Mouse (Mus musculus) ES-E14 (cell line): ENCODE measurements around the gene Agap3. TPM values are rescaled to one million over a fixed set of nuclear protein-coding genes. Genes with fewer than 3 reads are reported as not detected.

Experiments used
- DNase-seq: peaks from one replicate; pipeline ENCODE4 v3.0.0-alpha.2; 2013; ENCODE audit warnings: low read depth, low spot score
- H3K27ac ChIP-seq: 2 replicates; pipeline ENCODE4 v1.5.1; 2012; ENCODE audit warnings: low read depth, mild to moderate bottlenecking, low read length, moderate library complexity, mixed read lengths; ENCODE audit not compliant: poor library complexity, insufficient read depth, severe bottlenecking
- H3K36me3 ChIP-seq: 2 replicates; pipeline ENCODE4 v1.6.1; 2012; ENCODE audit warnings: mild to moderate bottlenecking, low read length, moderate library complexity, mixed read lengths; ENCODE audit not compliant: control insufficient read depth, poor library complexity, insufficient read depth, severe bottlenecking
- H3K4me1 ChIP-seq, 2 experiments: fragments of 150-350 bp in 1 of 2; sonication (generic) in 1 of 2; 2 replicates each; pipeline ENCODE4 v1.6.1; 2012; ENCODE audit warnings: low read length in 2 of 2, mild to moderate bottlenecking in 1 of 2, mixed read lengths in 1 of 2; ENCODE audit not compliant: control insufficient read depth in 2 of 2, insufficient read depth in 2 of 2, poor library complexity in 1 of 2
- H3K4me3 ChIP-seq, 2 experiments: fragments of 150-350 bp in 1 of 2; sonication (generic) in 1 of 2; 2 replicates each; pipeline ENCODE4 v1.5.1; 2012; ENCODE audit warnings: low read length in 2 of 2, low read depth in 1 of 2, mild to moderate bottlenecking in 1 of 2, mixed read lengths in 1 of 2; ENCODE audit not compliant: insufficient read depth in 1 of 2, poor library complexity in 1 of 2, severe bottlenecking in 1 of 2
- H3K9ac ChIP-seq: 2 replicates; pipeline ENCODE4 v1.6.1; 2012; ENCODE audit warnings: low read depth, mild to moderate bottlenecking, low read length, mixed read lengths; ENCODE audit not compliant: poor library complexity, insufficient read depth, severe bottlenecking
- H3K9me3 ChIP-seq: fragments of 150-350 bp; sonication (generic); 2 replicates; pipeline ENCODE4 v1.6.1; 2012; ENCODE audit warnings: low read depth, mild to moderate bottlenecking, low read length; ENCODE audit not compliant: control insufficient read depth, insufficient read depth
- CHD2 ChIP-seq: IDR thresholded peaks from 2 replicates; pipeline ENCODE4 v1.6.1; 2014; ENCODE audit warnings: mild to moderate bottlenecking, low read depth, low read length, inconsistent platforms
- HCFC1 ChIP-seq: IDR thresholded peaks from 2 replicates; pipeline ENCODE4 v1.6.1; 2012; ENCODE audit warnings: low read length, inconsistent platforms, borderline replicate concordance; ENCODE audit not compliant: insufficient read depth
- MAFK ChIP-seq: IDR thresholded peaks from 2 replicates; pipeline ENCODE4 v1.6.1; 2014; ENCODE audit warnings: mild to moderate bottlenecking, low read depth, low read length, inconsistent platforms; ENCODE audit not compliant: insufficient read depth
- ZC3H11A ChIP-seq: IDR thresholded peaks from 2 replicates; pipeline ENCODE4 v1.6.1; 2012; ENCODE audit warnings: low read depth, mild to moderate bottlenecking, inconsistent platforms, low read length, borderline replicate concordance
- ZNF384 ChIP-seq: IDR thresholded peaks from 2 replicates; pipeline ENCODE4 v1.6.1; 2012; ENCODE audit warnings: low read depth, low read length, inconsistent platforms
- in situ Hi-C, 2 experiments: fragments of 600-800 bp; cut with MboI; formaldehyde crosslinking; loops; one replicate each; pipeline ENCODE4 v1.15.1; 2025; ENCODE audit warnings: low sequenced_read_pairs in 2 of 2, inconsistent platforms in 1 of 2; ENCODE audit not compliant: unreplicated experiment in 2 of 2
- total RNA-seq: library from RNA; depleted of rRNA; stranded (reverse); fragments of 300-350 nt; gene quantifications from 2 replicates; pipeline ENCODE4 v1.2.3, GENCODE M21; 2012

Agap3 gene
- total RNA-seq, 1 experiment: 51.2 TPM

DNA sequence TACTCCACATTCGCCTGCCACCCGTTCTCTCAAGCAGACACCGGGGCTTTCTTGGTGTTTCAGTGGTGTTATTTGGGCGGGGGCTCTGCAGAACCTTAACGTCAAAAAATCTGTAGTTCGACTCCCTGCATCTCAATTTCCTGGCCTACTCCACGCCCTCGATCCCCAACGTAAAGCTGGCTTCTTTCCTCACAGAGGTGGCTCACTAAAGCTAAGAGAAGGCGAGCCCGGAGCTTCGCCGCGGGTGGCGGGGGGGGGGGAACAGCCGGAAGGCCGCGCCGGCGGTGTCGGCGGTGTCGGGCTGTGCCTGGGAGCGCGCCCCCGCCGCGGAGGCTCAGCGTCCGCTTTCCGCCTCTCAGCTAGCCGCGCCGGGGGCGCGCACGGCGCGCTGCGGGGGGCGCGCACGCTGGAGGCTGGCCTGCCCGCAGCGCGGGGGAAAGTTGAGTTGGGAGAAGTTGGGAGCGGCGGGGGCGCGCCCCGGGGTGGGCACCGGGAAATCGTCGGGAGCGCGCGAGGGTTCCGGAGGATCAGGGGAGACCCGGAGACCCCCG is 27.0 kb upstream of the Agap3 start:
- TF ChIP-seq HCFC1 (peak; percentile 58; the same call in 1 of the 2 replicates), ZC3H11A (no peak), ZNF384 (no peak), MAFK (no peak), CHD2 (no peak)
- peak overlapping the region; percentile 70 to 76 for H3K4me3 ChIP-seq
- peaks cover under 1% of the 10 kb centered on the region; the same call in 1 of the 2 replicates for H3K36me3 ChIP-seq
- H3K4me1 ChIP-seq: peaks cover 4 to 27% of the 10 kb centered on the region in 2 experiments; a peak in 2 of 4 replicates
- H3K27ac ChIP-seq: no peak overlapping the region
- no peak for DNase-seq
- H3K9ac ChIP-seq: peak overlapping the region; percentile 68
- H3K9me3 ChIP-seq: no peaks in the 10 kb centered on the region
- in situ Hi-C loops: no loop called here

DNA sequence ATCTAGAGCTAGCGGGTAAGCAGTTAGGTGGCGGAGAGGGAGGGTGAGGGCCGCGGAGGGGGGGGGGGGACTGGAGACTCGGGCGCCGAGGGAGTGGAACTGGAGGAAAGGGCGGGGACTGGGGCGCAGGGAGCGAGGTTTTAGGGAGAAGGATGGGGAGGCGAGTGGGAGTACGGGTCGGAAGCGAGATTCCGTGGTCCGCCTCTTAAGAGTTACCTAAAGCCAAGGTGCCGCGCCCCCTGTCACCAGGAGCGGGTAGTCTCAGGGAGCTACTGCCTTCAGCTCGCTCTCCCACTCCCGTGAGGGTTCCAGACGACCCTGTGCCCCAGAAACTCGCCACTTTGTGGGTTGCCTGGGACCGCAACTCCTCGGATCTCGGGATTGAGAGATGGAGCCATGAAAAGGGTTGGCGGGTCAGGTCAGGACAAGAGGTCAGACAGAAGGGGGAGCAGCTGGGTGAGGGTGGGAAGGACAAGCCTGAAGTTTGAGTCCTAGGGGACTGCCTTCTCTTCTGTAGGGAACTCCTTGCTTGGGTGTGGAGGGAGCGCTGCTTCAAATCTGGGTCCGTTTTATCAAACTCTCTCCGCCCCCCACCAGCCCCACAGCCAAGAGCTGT is 26.4 kb upstream of the Agap3 start:
- no peak for TF ChIP-seq HCFC1
- no peak for TF ChIP-seq CHD2
- no peak for TF ChIP-seq ZC3H11A
- no peak for TF ChIP-seq MAFK
- no peak for TF ChIP-seq ZNF384
- H3K4me3 ChIP-seq: peak overlapping the region; percentile 70 to 76
- H3K27ac ChIP-seq: no peak overlapping the region
- peak overlapping the region; percentile 68 for H3K9ac ChIP-seq
- in situ Hi-C loops: no loop called here
- no peaks in the 10 kb centered on the region for H3K9me3 ChIP-seq
- peaks cover 4 to 27% of the 10 kb centered on the region in 2 experiments; a peak in 2 of 4 replicates for H3K4me1 ChIP-seq
- peaks cover 3% of the 10 kb centered on the region; the same call in 1 of the 2 replicates for H3K36me3 ChIP-seq
- no peak for DNase-seq

GRCm38 (mm10) chr5:24426037-24426432 is 25.9 kb upstream of the Agap3 start:
- DNase-seq: no peak
- in situ Hi-C loops: no loop called here
- peaks cover 3% of the 10 kb centered on the region; the same call in 1 of the 2 replicates for H3K36me3 ChIP-seq
- peak overlapping the region; percentile 70 to 76 for H3K4me3 ChIP-seq
- no peaks in the 10 kb centered on the region for H3K9me3 ChIP-seq
- TF ChIP-seq CHD2: no peak
- no peak for TF ChIP-seq ZNF384
- TF ChIP-seq ZC3H11A: no peak
- no peak for TF ChIP-seq HCFC1
- no peak for TF ChIP-seq MAFK
- H3K27ac ChIP-seq: no peak overlapping the region
- H3K9ac ChIP-seq: no peak overlapping the region
- peaks cover 4 to 27% of the 10 kb centered on the region in 2 experiments; a peak in 2 of 4 replicates for H3K4me1 ChIP-seq

- Histone ChIP-seq H3K9ac (no peak overlapping the region), H3K9me3 (no peaks in the 10 kb centered on the region), H3K36me3 (peaks cover 10% of the 10 kb centered on the region), H3K4me1 (peaks cover 4 to 27% of the 10 kb centered on the region in 2 experiments; a peak in 2 of 4 replicates), H3K27ac (no peak overlapping the region), H3K4me3 (no peak overlapping the region)
- no peak for DNase-seq
- in situ Hi-C loops: no loop called here
- TF ChIP-seq ZNF384: no peak
- no peak for TF ChIP-seq CHD2
- no peak for TF ChIP-seq HCFC1
- TF ChIP-seq MAFK: no peak
- TF ChIP-seq ZC3H11A: no peak
Observed at GRCm38 (mm10) chr5:24426556-24427284, 25.3 kb upstream of the Agap3 start.
